Mouse (Mus musculus): ENCODE measurements around the gene Ifitm6. TPM values are rescaled to one million over a fixed set of nuclear protein-coding genes. Genes with fewer than 3 reads are reported as not detected.

The Ifitm6 gene
- polyA plus RNA-seq, 1 experiment from 2014 or later, result 0.45 TPM

GRCm38 (mm10) chr7:141024865-141025838 is 7.4 kb upstream of the Ifitm6 start:
- no peak overlapping the region for H3K9ac ChIP-seq
- no peaks in the 10 kb centered on the region for H3K27me3 ChIP-seq
- H3K27ac ChIP-seq, result peak overlapping the region; percentile 28
- H3K9me3 ChIP-seq, result no peaks in the 10 kb centered on the region
- no peaks in the 10 kb centered on the region; the same call in 1 of the 2 replicates for H3K4me1 ChIP-seq
- H3K4me3 ChIP-seq, result no peak overlapping the region
- no peak for ATAC-seq (ENCODE audit: insufficient number of reproducible peaks, insufficient read depth, low FRiP score, low TSS enrichment, low read depth)
- H3K36me3 ChIP-seq, result no peaks in the 10 kb centered on the region
- WGBS, result 44% methylated on average over 6 of the region's 6 CpGs
- H3K4me2 ChIP-seq, result no peak overlapping the region

- Histone ChIP-seq H3K36me3 (no peaks in the 10 kb centered on the region), H3K4me2 (no peak overlapping the region), H3K9me3 (no peaks in the 10 kb centered on the region), H3K4me1 (no peaks in the 10 kb centered on the region; the same call in 1 of the 2 replicates), H3K27me3 (no peaks in the 10 kb centered on the region), H3K4me3 (no peak overlapping the region), H3K9ac (no peak overlapping the region), H3K27ac (no peak overlapping the region)
- ATAC-seq (ENCODE audit: insufficient number of reproducible peaks, insufficient read depth, low FRiP score, low TSS enrichment, low read depth), result no peak
- 81% methylated on average over 14 of the region's 14 CpGs for WGBS
Observed at GRCm38 (mm10) chr7:141021489-141022449, 4.0 kb upstream of the Ifitm6 start.

GRCm38 (mm10) chr7:141019028-141019427 is 1.3 kb upstream of the Ifitm6 start:
- H3K36me3 ChIP-seq, result no peaks in the 10 kb centered on the region
- no peaks in the 10 kb centered on the region for H3K27me3 ChIP-seq
- no peak overlapping the region for H3K27ac ChIP-seq
- 91% methylated on average over 5 of the region's 5 CpGs for WGBS
- no peaks in the 10 kb centered on the region for H3K4me1 ChIP-seq
- no peaks in the 10 kb centered on the region for H3K9me3 ChIP-seq
- H3K4me2 ChIP-seq, result no peak overlapping the region
- no peak overlapping the region for H3K9ac ChIP-seq
- no peak overlapping the region for H3K4me3 ChIP-seq
- no peak for ATAC-seq (ENCODE audit: insufficient number of reproducible peaks, insufficient read depth, low FRiP score, low TSS enrichment, low read depth)

GRCm38 (mm10) chr7:141016707-141017697 is 722 bp downstream of the Ifitm6 start:
- H3K4me2 ChIP-seq, result no peak overlapping the region
- no peaks in the 10 kb centered on the region for H3K36me3 ChIP-seq
- H3K9me3 ChIP-seq, result no peaks in the 10 kb centered on the region
- no peaks in the 10 kb centered on the region for H3K27me3 ChIP-seq
- no peak for ATAC-seq (ENCODE audit: insufficient number of reproducible peaks, insufficient read depth, low FRiP score, low TSS enrichment, low read depth)
- no peak overlapping the region for H3K9ac ChIP-seq
- H3K27ac ChIP-seq, result no peak overlapping the region
- no peak overlapping the region for H3K4me3 ChIP-seq
- H3K4me1 ChIP-seq, result no peaks in the 10 kb centered on the region
- 83% methylated on average over 10 of the region's 10 CpGs for WGBS

GRCm38 (mm10) chr7:141011238-141011770 is 6.4 kb downstream of the Ifitm6 start:
- WGBS, result 88% methylated on average over 7 of the region's 7 CpGs
- H3K27me3 ChIP-seq, result no peaks in the 10 kb centered on the region
- no peak for ATAC-seq (ENCODE audit: insufficient number of reproducible peaks, insufficient read depth, low FRiP score, low TSS enrichment, low read depth)
- no peak overlapping the region for H3K4me3 ChIP-seq
- H3K4me2 ChIP-seq, result peak overlapping the region; percentile 64; the same call in 1 of the 2 replicates
- H3K9ac ChIP-seq, result no peak overlapping the region
- H3K27ac ChIP-seq, result peak overlapping the region; percentile 78; the same call in 1 of the 2 replicates
- peaks cover 31% of the 10 kb centered on the region for H3K4me1 ChIP-seq
- no peaks in the 10 kb centered on the region for H3K36me3 ChIP-seq
- no peaks in the 10 kb centered on the region for H3K9me3 ChIP-seq

- WGBS, result 6% methylated on average over 10 of the region's 10 CpGs
- Histone ChIP-seq H3K4me2 (peak within 1 kb of the TSS; percentile 64), H3K27me3 (no peaks in the 10 kb centered on the region), H3K9me3 (no peaks in the 10 kb centered on the region), H3K27ac (peak within 1 kb of the TSS; percentile 78), H3K4me1 (peaks cover 31% of the 10 kb centered on the region), H3K4me3 (peak within 1 kb of the TSS; percentile 42), H3K9ac (peak within 1 kb of the TSS; percentile 66), H3K36me3 (no peaks in the 10 kb centered on the region)
- ATAC-seq (ENCODE audit: insufficient number of reproducible peaks, insufficient read depth, low FRiP score, low TSS enrichment, low read depth), result no peak
Observed at GRCm38 (mm10) chr7:141010593-141010992, 7.1 kb downstream of the Ifitm6 start, which contains the start of gene Ifitm3. Gene Ifitm3, minus strand, starts transcription at chr7:141010770.

GRCm38 (mm10) chr7:141009665-141010064 is 8.1 kb downstream of the Ifitm6 start:
- 85% methylated on average over 9 of the region's 9 CpGs for WGBS
- H3K27ac ChIP-seq, result no peak overlapping the region
- peak overlapping the region; percentile 66 for H3K9ac ChIP-seq
- H3K4me2 ChIP-seq, result peak overlapping the region; percentile 64
- peaks cover 31% of the 10 kb centered on the region for H3K4me1 ChIP-seq
- H3K27me3 ChIP-seq, result no peaks in the 10 kb centered on the region
- peak overlapping the region; percentile 42 for H3K4me3 ChIP-seq
- H3K36me3 ChIP-seq, result no peaks in the 10 kb centered on the region
- H3K9me3 ChIP-seq, result no peaks in the 10 kb centered on the region
- no peak for ATAC-seq (ENCODE audit: insufficient number of reproducible peaks, insufficient read depth, low FRiP score, low TSS enrichment, low read depth)

GRCm38 (mm10) chr7:141008938-141009660 is 8.6 kb downstream of the Ifitm6 start:
- peak overlapping the region; percentile 21 for H3K4me3 ChIP-seq
- 0 out of 2 replicates have a peak overlapping the region, but pooled peaks have one; percentile 27 for H3K9ac ChIP-seq
- no peaks in the 10 kb centered on the region for H3K9me3 ChIP-seq
- H3K27ac ChIP-seq, result peak overlapping the region; percentile 60
- H3K4me2 ChIP-seq, result peak overlapping the region; percentile 64
- no peaks in the 10 kb centered on the region for H3K27me3 ChIP-seq
- 8% methylated on average over 20 of the region's 20 CpGs for WGBS
- H3K36me3 ChIP-seq, result no peaks in the 10 kb centered on the region
- no peak for ATAC-seq (ENCODE audit: insufficient number of reproducible peaks, insufficient read depth, low FRiP score, low TSS enrichment, low read depth)
- peaks cover 31% of the 10 kb centered on the region for H3K4me1 ChIP-seq

GRCm38 (mm10) chr7:141008312-141008761 is 9.4 kb downstream of the Ifitm6 start:
- WGBS, result 6% methylated on average over 7 of the region's 7 CpGs
- Histone ChIP-seq H3K36me3 (no peaks in the 10 kb centered on the region), H3K27ac (peak overlapping the region; percentile 55), H3K4me2 (peak overlapping the region; percentile 64), H3K4me3 (peak overlapping the region; percentile 21; the same call in 1 of the 2 replicates), H3K9ac (0 out of 2 replicates have a peak overlapping the region, but pooled peaks have one; percentile 27), H3K27me3 (no peaks in the 10 kb centered on the region), H3K9me3 (no peaks in the 10 kb centered on the region), H3K4me1 (peaks cover 31% of the 10 kb centered on the region)
- ATAC-seq (ENCODE audit: insufficient number of reproducible peaks, insufficient read depth, low FRiP score, low TSS enrichment, low read depth), result no peak

- H3K27me3 ChIP-seq, result no peaks in the 10 kb centered on the region
- H3K4me1 ChIP-seq, result peaks cover 31% of the 10 kb centered on the region
- no peak overlapping the region for H3K4me3 ChIP-seq
- no peaks in the 10 kb centered on the region for H3K36me3 ChIP-seq
- no peak for ATAC-seq (ENCODE audit: insufficient number of reproducible peaks, insufficient read depth, low FRiP score, low TSS enrichment, low read depth)
- H3K4me2 ChIP-seq, result no peak overlapping the region
- no peak overlapping the region for H3K9ac ChIP-seq
- 89% methylated on average over 5 of the region's 5 CpGs for WGBS
- no peaks in the 10 kb centered on the region for H3K9me3 ChIP-seq
- H3K27ac ChIP-seq, result no peak overlapping the region
Observed at GRCm38 (mm10) chr7:141006914-141007313, 10.8 kb downstream of the Ifitm6 start.

Data from embryonic facial prominence, embryonic 13.5 days (tissue).